Mouse (Mus musculus): ENCODE results near the gene Nucks1. TPM values are rescaled to one million over a fixed set of nuclear protein-coding genes. Genes with fewer than 3 reads are reported as not detected.

Nucks1 gene
- polyA plus RNA-seq, 1 experiment = 1.5 TPM

GRCm38 (mm10) chr1:131955131-131955757, 44.9 kb downstream of the Nucks1 start:
- Histone ChIP-seq H3K4me3 (ENCODE audit: low read depth, low read length) (no peak overlapping the region), H3K36me3 (ENCODE audit: control insufficient read depth, insufficient read depth, low read length) (no peaks in the 10 kb centered on the region), H3K27ac (ENCODE audit: insufficient read depth, low read depth, low read length) (no peak overlapping the region), H3K4me1 (ENCODE audit: control insufficient read depth, insufficient read depth, insufficient read length, low read length) (no peaks in the 10 kb centered on the region), H3K27me3 (ENCODE audit: control insufficient read depth, insufficient read depth, low read length) (no peaks in the 10 kb centered on the region)
- no peak for TF ChIP-seq CTCF (IDR thresholded peaks at IDR 0.05; ENCODE audit: extremely low read depth, insufficient read length, insufficient replicate concordance, low read depth, low read length)
- TF ChIP-seq POLR2A (IDR thresholded peaks at IDR 0.05; ENCODE audit: low read depth, low read length) = no peak
- 25% methylated on average over 3 of the region's 3 CpGs for WGBS

GRCm38 (mm10) chr1:131957416-131957815, 47.1 kb downstream of the Nucks1 start:
- Histone ChIP-seq H3K4me1 (ENCODE audit: control insufficient read depth, insufficient read depth, insufficient read length, low read length) (peaks cover 1% of the 10 kb centered on the region; the same call in 1 of the 2 replicates), H3K4me3 (ENCODE audit: low read depth, low read length) (no peak overlapping the region), H3K27ac (ENCODE audit: insufficient read depth, low read depth, low read length) (no peak overlapping the region), H3K27me3 (ENCODE audit: control insufficient read depth, insufficient read depth, low read length) (peaks cover 3% of the 10 kb centered on the region; the same call in 1 of the 2 replicates), H3K36me3 (ENCODE audit: control insufficient read depth, insufficient read depth, low read length) (no peaks in the 10 kb centered on the region)
- WGBS = 60% methylated on average over 5 of the region's 5 CpGs
- TF ChIP-seq POLR2A (IDR thresholded peaks at IDR 0.05; ENCODE audit: low read depth, low read length) (no peak), CTCF (IDR thresholded peaks at IDR 0.05; ENCODE audit: extremely low read depth, insufficient read length, insufficient replicate concordance, low read depth, low read length) (no peak)

- 56% methylated on average over 2 of the region's 2 CpGs for WGBS
- no peak for TF ChIP-seq CTCF (IDR thresholded peaks at IDR 0.05; ENCODE audit: extremely low read depth, insufficient read length, insufficient replicate concordance, low read depth, low read length)
- Histone ChIP-seq H3K27ac (ENCODE audit: insufficient read depth, low read depth, low read length) (no peak overlapping the region), H3K36me3 (ENCODE audit: control insufficient read depth, insufficient read depth, low read length) (no peaks in the 10 kb centered on the region), H3K4me3 (ENCODE audit: low read depth, low read length) (no peak overlapping the region), H3K27me3 (ENCODE audit: control insufficient read depth, insufficient read depth, low read length) (peaks cover 21% of the 10 kb centered on the region), H3K4me1 (ENCODE audit: control insufficient read depth, insufficient read depth, insufficient read length, low read length) (peaks cover 8% of the 10 kb centered on the region)
Observed at GRCm38 (mm10) chr1:131961004-131961403, 50.7 kb downstream of the Nucks1 start.

GRCm38 (mm10) chr1:131962606-131963084, 52.3 kb downstream of the Nucks1 start, which contains the start of gene Slc45a3:
TSS of gene Slc45a3 (plus strand) at chr1:131962967.
- Histone ChIP-seq H3K27me3 (ENCODE audit: control insufficient read depth, insufficient read depth, low read length) (peaks cover 21% of the 10 kb centered on the region), H3K27ac (ENCODE audit: insufficient read depth, low read depth, low read length) (no peak within 1 kb of the TSS)

GRCm38 (mm10) chr1:131963085-131963951, 53.0 kb downstream of the Nucks1 start:
- Histone ChIP-seq H3K27ac (ENCODE audit: insufficient read depth, low read depth, low read length) (no peak overlapping the region), H3K4me3 (ENCODE audit: low read depth, low read length) (peak overlapping the region; percentile 76), H3K4me1 (ENCODE audit: control insufficient read depth, insufficient read depth, insufficient read length, low read length) (peaks cover 12% of the 10 kb centered on the region), H3K36me3 (ENCODE audit: control insufficient read depth, insufficient read depth, low read length) (no peaks in the 10 kb centered on the region), H3K27me3 (ENCODE audit: control insufficient read depth, insufficient read depth, low read length) (peaks cover 21% of the 10 kb centered on the region)
- 2% methylated on average over 76 of the region's 76 CpGs for WGBS
- no peak for TF ChIP-seq POLR2A (IDR thresholded peaks at IDR 0.05; ENCODE audit: low read depth, low read length)
- TF ChIP-seq CTCF (IDR thresholded peaks at IDR 0.05; ENCODE audit: extremely low read depth, insufficient read length, insufficient replicate concordance, low read depth, low read length) = no peak

More at GRCm38 (mm10) chr1:131962606-131963084, 52.3 kb downstream of the Nucks1 start, which contains the start of gene Slc45a3:
- peaks cover 12% of the 10 kb centered on the region for H3K4me1 ChIP-seq (ENCODE audit: control insufficient read depth, insufficient read depth, insufficient read length, low read length)
- TF ChIP-seq POLR2A (IDR thresholded peaks at IDR 0.05; ENCODE audit: low read depth, low read length) (no peak), CTCF (IDR thresholded peaks at IDR 0.05; ENCODE audit: extremely low read depth, insufficient read length, insufficient replicate concordance, low read depth, low read length) (no peak)
- H3K36me3 ChIP-seq (ENCODE audit: control insufficient read depth, insufficient read depth, low read length) = no peaks in the 10 kb centered on the region
- WGBS = under 1% methylated on average over 35 of the region's 35 CpGs
- peak within 1 kb of the TSS; percentile 76 for H3K4me3 ChIP-seq (ENCODE audit: low read depth, low read length)

GRCm38 (mm10) chr1:131964100-131964499, 53.8 kb downstream of the Nucks1 start:
- H3K4me3 ChIP-seq (ENCODE audit: low read depth, low read length) = no peak overlapping the region
- WGBS = 71% methylated on average over 5 of the region's 5 CpGs
- H3K4me1 ChIP-seq (ENCODE audit: control insufficient read depth, insufficient read depth, insufficient read length, low read length) = peaks cover 12% of the 10 kb centered on the region
- no peak overlapping the region for H3K27ac ChIP-seq (ENCODE audit: insufficient read depth, low read depth, low read length)
- TF ChIP-seq CTCF (IDR thresholded peaks at IDR 0.05; ENCODE audit: extremely low read depth, insufficient read length, insufficient replicate concordance, low read depth, low read length) (no peak), POLR2A (IDR thresholded peaks at IDR 0.05; ENCODE audit: low read depth, low read length) (no peak)
- H3K27me3 ChIP-seq (ENCODE audit: control insufficient read depth, insufficient read depth, low read length) = peaks cover 21% of the 10 kb centered on the region
- no peaks in the 10 kb centered on the region for H3K36me3 ChIP-seq (ENCODE audit: control insufficient read depth, insufficient read depth, low read length)

- no peak for TF ChIP-seq POLR2A (IDR thresholded peaks at IDR 0.05; ENCODE audit: low read depth, low read length)
- no peak for TF ChIP-seq CTCF (IDR thresholded peaks at IDR 0.05; ENCODE audit: extremely low read depth, insufficient read length, insufficient replicate concordance, low read depth, low read length)
- Histone ChIP-seq H3K4me1 (ENCODE audit: control insufficient read depth, insufficient read depth, insufficient read length, low read length) (peaks cover 12% of the 10 kb centered on the region), H3K27me3 (ENCODE audit: control insufficient read depth, insufficient read depth, low read length) (peaks cover 21% of the 10 kb centered on the region), H3K36me3 (ENCODE audit: control insufficient read depth, insufficient read depth, low read length) (no peaks in the 10 kb centered on the region), H3K27ac (ENCODE audit: insufficient read depth, low read depth, low read length) (no peak overlapping the region), H3K4me3 (ENCODE audit: low read depth, low read length) (no peak overlapping the region)
- WGBS = 85% methylated on average over 7 of the region's 7 CpGs
Observed at GRCm38 (mm10) chr1:131964580-131964979, 54.2 kb downstream of the Nucks1 start.
